8 mouse cellular contexts compared by ENCODE assay signal in the genomic region with DNA sequence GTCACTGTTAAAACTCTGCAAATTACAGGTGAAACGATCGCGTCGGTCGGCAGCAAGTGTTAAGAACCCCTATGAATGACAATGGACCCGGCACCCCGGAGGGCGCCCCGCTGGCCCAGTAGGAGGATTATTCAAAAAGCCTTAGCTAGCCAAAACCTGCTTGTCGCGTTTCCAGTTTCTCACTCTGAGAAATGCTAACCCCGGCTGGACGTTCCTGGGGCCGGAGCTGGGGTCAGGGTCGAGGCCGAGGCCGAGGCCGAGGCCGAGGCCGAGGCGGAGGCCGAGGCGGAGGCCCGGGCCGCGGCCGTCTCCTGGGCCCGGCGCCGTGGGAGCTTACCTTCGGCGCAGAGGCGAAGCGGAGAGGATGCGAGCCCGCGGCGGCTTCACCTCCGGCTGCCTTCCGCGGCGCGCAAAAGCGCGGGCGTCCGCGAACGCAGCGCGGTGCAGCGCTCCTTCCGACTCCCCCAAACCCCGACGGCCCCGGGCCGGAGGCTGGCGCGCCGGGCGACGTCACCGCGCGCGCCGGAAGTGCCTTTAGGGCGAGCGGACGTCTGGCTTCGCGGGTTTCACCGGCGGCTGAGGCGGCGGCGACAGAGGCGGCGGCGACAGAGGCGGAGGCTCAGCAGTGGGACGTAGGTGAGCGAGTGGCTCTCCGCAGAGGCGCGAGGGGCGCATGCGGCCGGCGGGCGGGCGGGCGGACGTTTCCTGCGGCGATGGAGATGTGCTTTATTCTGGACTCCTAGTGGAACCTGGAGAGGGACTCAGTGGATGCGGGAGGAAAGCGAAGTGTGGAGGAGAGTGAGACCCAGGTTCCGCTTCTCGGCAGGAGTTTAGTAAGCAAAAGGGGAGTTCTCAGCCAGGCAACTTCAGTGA. TPM values are rescaled to one million over a fixed set of nuclear protein-coding genes. Genes with fewer than 3 reads are reported as not detected.
DNase-seq lines count a peak whose midpoint lies in the region; ATAC-seq and TF ChIP-seq lines count a peak whose summit lies in the region.

Gene Zcrb1 (minus strand): TSS at position 509 of the 873 bp plus-strand sequence.
Gene Pphln1 (plus strand): TSS at position 525 of the 873 bp plus-strand sequence.

- DNase-seq in forebrain, embryonic 14.5 days (ENCODE audit: low spot score): peak; percentile 93
- peak; percentile 65 for DNase-seq in heart, postnatal 25 days (ENCODE audit: low spot score)
- peak; percentile 74 to 82 for DNase-seq in layer of hippocampus, adult 18-20 months (ENCODE audit: low spot score in 2 of 2)
- DNase-seq in lung, adult 2 months: peak; percentile 78
- peak; percentile 79 to 80 for DNase-seq in thymus, adult 18-20 months

- H3K9me3 ChIP-seq in ES-Bruce4 (replicated peaks; ENCODE audit: control insufficient read depth, insufficient read depth, low read length, poor library complexity, severe bottlenecking): no peaks in the 10 kb centered on the region
- H3K9me3 ChIP-seq in forebrain, embryonic 14.5 days (replicated peaks; ENCODE audit: control insufficient read depth, low read length): no peaks in the 10 kb centered on the region

- no peak for TF ChIP-seq CTCF in ES-Bruce4 (IDR thresholded peaks at IDR 0.05; ENCODE audit: low read depth, low read length)
- TF ChIP-seq CTCF in lung, adult 2 months (IDR thresholded peaks at IDR 0.05; ENCODE audit: insufficient read depth, low read length): no peak

- H3K9ac ChIP-seq in ES-Bruce4 (ENCODE audit: low read depth, poor library complexity, severe bottlenecking): peak within 1 kb of the TSS; percentile 95
- H3K9ac ChIP-seq in forebrain, embryonic 14.5 days (ENCODE audit: low read length): peak within 1 kb of the TSS; percentile 95

- no peaks in the 10 kb centered on the region; the same call in 1 of the 2 replicates for H3K36me3 ChIP-seq in ES-Bruce4 (ENCODE audit: control insufficient read depth, insufficient read depth, low read length, poor library complexity, severe bottlenecking)
- peaks cover 19% of the 10 kb centered on the region for H3K36me3 ChIP-seq in forebrain, embryonic 14.5 days (ENCODE audit: control insufficient read depth, insufficient read depth, low read length)

- no peak for TF ChIP-seq POLR2A in ES-Bruce4 (IDR thresholded peaks at IDR 0.05; ENCODE audit: insufficient read depth, low read length)
- TF ChIP-seq POLR2A in lung, adult 2 months (IDR thresholded peaks at IDR 0.05; ENCODE audit: borderline replicate concordance, extremely low read depth, low read depth, low read length): peak; percentile 57; the same call in 1 of the 2 replicates

- peaks cover 2% of the 10 kb centered on the region for H3K27me3 ChIP-seq in ES-Bruce4 (ENCODE audit: control insufficient read depth, insufficient read depth, low read length, poor library complexity, severe bottlenecking)
- H3K27me3 ChIP-seq in forebrain, embryonic 14.5 days (replicated peaks; ENCODE audit: control insufficient read depth, insufficient read depth, low read length): no peaks in the 10 kb centered on the region

- under 1% methylated on average over 87 of the region's 100 CpGs for WGBS in forebrain, embryonic 14.5 days
- under 1% methylated on average over 98 of the region's 100 CpGs for WGBS in lung, adult 2 months

- no peaks in the 10 kb centered on the region for H3K4me1 ChIP-seq in ES-Bruce4 (ENCODE audit: control insufficient read depth, insufficient read depth, low read length)
- H3K4me1 ChIP-seq in forebrain, embryonic 14.5 days (ENCODE audit: control insufficient read depth, insufficient read depth, low read length): peaks cover 18% of the 10 kb centered on the region
- peaks cover 15% of the 10 kb centered on the region; the same call in 1 of the 2 replicates for H3K4me1 ChIP-seq in lung, adult 2 months (ENCODE audit: control insufficient read depth, insufficient read depth, low read length)

- ATAC-seq in cerebellum, adult (ENCODE audit: insufficient number of reproducible peaks, low FRiP score, low TSS enrichment): peak; percentile 87
- peak; percentile 96 for ATAC-seq in forebrain, embryonic 14.5 days
- peak; percentile 80 for ATAC-seq in neutrophil, adult 5-6 weeks (ENCODE audit: extremely low read depth, insufficient number of reproducible peaks, low FRiP score, poor library complexity, severe bottlenecking)

- H3K4me2 ChIP-seq in forebrain, embryonic 14.5 days (ENCODE audit: low read length): peak within 1 kb of the TSS; percentile 78

- intact Hi-C loops in heart, postnatal 25 days (cut with DNase I): loop anchor here (2.0 kb wide), 2 partner anchors 61 to 123 kb away; partner anchors contain the start of genes Gxylt1 and Yaf2

- no peak within 1 kb of the TSS for H3K27ac ChIP-seq in ES-Bruce4 (ENCODE audit: insufficient read depth, low read length)
- H3K27ac ChIP-seq in forebrain, embryonic 14.5 days (ENCODE audit: low read depth, low read length): peak within 1 kb of the TSS; percentile 82

- TF ChIP-seq EP300 in ES-Bruce4 (IDR thresholded peaks at IDR 0.05; ENCODE audit: insufficient read depth, low read depth, low read length): 0 out of 2 replicates have a peak, but pooled peaks have one; percentile 8

- H3K4me3 ChIP-seq in ES-Bruce4 (ENCODE audit: low read depth, low read length): peak within 1 kb of the TSS; percentile 97
- peak within 1 kb of the TSS; percentile 95 for H3K4me3 ChIP-seq in forebrain, embryonic 14.5 days (ENCODE audit: low read depth, low read length)
- peak within 1 kb of the TSS; percentile 97 for H3K4me3 ChIP-seq in lung, adult 2 months (replicated peaks; ENCODE audit: extremely low read depth, low read depth, low read length)

RNA-seq across cellular contexts. Expression of gene Zcrb1, which starts in this region (rescaled TPM):
- polyA plus RNA-seq in ES-Bruce4 (2011; ENCODE audit: insufficient read depth, insufficient read length, low read depth, missing spikeins): 91.6 and 109 TPM in 2 replicates
- 141 and 144 TPM in 2 replicates for polyA plus RNA-seq in forebrain, embryonic 14.5 days (2014; fragmentation: Nextera tagmentation; extraction: Ambion mirVana)
- 10 to 100 TPM; 85.7 to 87.2 TPM for total RNA-seq in heart, postnatal 25 days (2021)
- 10 to 100 TPM; 73.9 to 75.0 TPM for total RNA-seq in layer of hippocampus, adult 18-20 months (2021)
- 30.4 and 31.6 TPM in 2 replicates for polyA plus RNA-seq in lung, adult 2 months (2012; rRNA removed)
- total RNA-seq in neutrophil, adult 5-6 weeks (2017): 69.2 and 83.6 TPM in 2 replicates

RNA-seq across cellular contexts. Expression of gene Pphln1, which starts in this region (rescaled TPM):
- 62.3 and 65.8 TPM in 2 replicates for polyA plus RNA-seq in ES-Bruce4 (2011; ENCODE audit: insufficient read depth, insufficient read length, low read depth, missing spikeins)
- polyA plus RNA-seq in forebrain, embryonic 14.5 days (2014; fragmentation: Nextera tagmentation; extraction: Ambion mirVana): 29.3 and 31.2 TPM in 2 replicates
- total RNA-seq in heart, postnatal 25 days (2021): 10 to 100 TPM; 19.2 to 22.0 TPM
- 10 to 100 TPM; 43.4 to 43.9 TPM for total RNA-seq in layer of hippocampus, adult 18-20 months (2021)
- polyA plus RNA-seq in lung, adult 2 months (2012; rRNA removed): 12.6 and 21.5 TPM in 2 replicates
- total RNA-seq in neutrophil, adult 5-6 weeks (2017): 26.8 and 33.2 TPM in 2 replicates
